Mouse (Mus musculus): ENCODE results near the gene Gnaz.

DNA sequence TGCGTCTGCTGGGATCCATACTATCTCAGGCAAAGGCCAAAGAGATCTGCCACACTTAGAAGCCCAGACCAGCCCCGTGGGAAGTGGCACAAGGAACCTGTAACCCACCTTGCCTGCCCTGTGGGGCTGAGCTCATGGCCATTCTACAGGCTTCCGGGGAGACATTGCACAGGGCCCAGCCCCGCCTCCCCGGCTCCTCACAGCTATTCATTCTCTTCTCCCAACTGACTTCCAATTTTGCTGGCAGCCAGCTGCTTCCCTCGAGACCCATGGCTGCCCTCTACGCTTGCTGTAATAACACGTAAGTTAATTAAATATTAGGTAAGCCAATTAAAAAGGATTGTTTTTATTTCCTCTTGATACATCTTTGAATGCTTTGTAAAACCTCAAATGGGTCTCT lies 59.5 kb downstream of the Gnaz start:
- no peak for TF ChIP-seq CTCF (IDR thresholded peaks at IDR 0.05; ENCODE audit: control insufficient read depth, insufficient read depth, insufficient replicate concordance, low read depth, low read length)
- TF ChIP-seq POLR2A (IDR thresholded peaks at IDR 0.05; ENCODE audit: control insufficient read depth, low read depth, low read length) = no peak

Measured in testis, adult 2 months (tissue).